Comparison of ENCODE assay signal across 24 mouse cellular contexts in the genomic region with DNA sequence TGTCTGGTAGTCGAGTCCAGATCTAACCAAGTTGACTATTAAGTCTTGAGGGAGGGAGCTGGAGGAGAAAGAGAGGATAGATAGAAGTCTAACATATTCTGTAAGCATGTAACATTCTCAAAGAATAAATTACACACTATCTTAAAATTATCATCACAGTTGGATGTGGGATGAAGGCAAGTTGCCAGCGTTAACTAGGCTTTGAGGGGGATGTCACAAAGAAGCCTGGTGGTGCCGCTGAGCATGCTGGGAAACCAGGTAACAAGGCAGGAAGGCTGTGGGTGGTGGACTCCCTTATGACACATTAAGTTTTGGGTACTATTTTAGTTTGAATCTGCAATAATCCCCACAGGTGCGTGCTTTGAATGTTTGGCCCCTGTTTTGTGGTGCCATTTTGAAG.
A peak's percentile ranks its signal among the peaks of the same experiment; 100 is the strongest.
DNase-seq lines count a peak whose midpoint lies in the region; ATAC-seq and TF ChIP-seq lines count a peak whose summit lies in the region.
"Had no signal": no experiment of that assay in that cellular context is flagged by ENCODE, and none has a peak within 500 bp of the region (broad histone marks: within the 10 kb centered on the region; RNA-seq: fewer than 3 reads in every experiment).

No protein-coding gene starts in this region.

- WGBS in hindbrain, embryonic 10.5 days = 88% methylated on average over 4 of the region's 4 CpGs

- H3K36me3 ChIP-seq in hindbrain, embryonic 10.5 days = no peaks in the 10 kb centered on the region
- H3K36me3 ChIP-seq: embryonic facial prominence, embryonic 13.5 days; forebrain, embryonic 10.5 days; forebrain, embryonic 15.5 days; hindbrain, embryonic 12.5 days; intestine, embryonic 15.5 days; limb, embryonic 13.5 days; lung, embryonic 15.5 days; neural tube, embryonic 12.5 days had no signal

- H3K27ac ChIP-seq in left cerebral cortex, adult 2 months = no peak overlapping the region
- no peak overlapping the region for H3K27ac ChIP-seq in hindbrain, embryonic 10.5 days
- H3K27ac ChIP-seq: embryonic facial prominence, embryonic 13.5 days; forebrain, embryonic 10.5 days; forebrain, embryonic 15.5 days; hindbrain, embryonic 12.5 days; hindbrain, postnatal 0 days; intestine, embryonic 15.5 days; limb, embryonic 13.5 days; lung, embryonic 15.5 days; neural tube, embryonic 12.5 days had no signal

- H3K4me3 ChIP-seq in left cerebral cortex, adult 2 months = no peak overlapping the region
- H3K4me3 ChIP-seq in hindbrain, embryonic 10.5 days = no peak overlapping the region
- H3K4me3 ChIP-seq: embryonic facial prominence, embryonic 13.5 days; forebrain, embryonic 10.5 days; forebrain, embryonic 15.5 days; hindbrain, embryonic 12.5 days; intestine, embryonic 15.5 days; limb, embryonic 13.5 days; lung, embryonic 15.5 days; myocyte; neural tube, embryonic 12.5 days had no signal

- H3K9me3 ChIP-seq in hindbrain, embryonic 10.5 days = no peaks in the 10 kb centered on the region
- H3K9me3 ChIP-seq: embryonic facial prominence, embryonic 13.5 days; forebrain, embryonic 10.5 days; forebrain, embryonic 15.5 days; hindbrain, embryonic 12.5 days; intestine, embryonic 15.5 days; limb, embryonic 13.5 days; lung, embryonic 15.5 days; neural tube, embryonic 12.5 days had no signal

- no peak for TF ChIP-seq CTCF in left cerebral cortex, adult 2 months (IDR thresholded peaks at IDR 0.05)

- intact Hi-C loops in left cerebral cortex, adult 2 months (cut with DNase I) = loop anchor here (2.0 kb wide), 2 partner anchors 31 to 335 kb away; a partner anchor contains a TSS
- intact Hi-C loops in left cerebral cortex, postnatal 4 days (cut with DNase I) = no loop called here

- H3K4me1 ChIP-seq in hindbrain, embryonic 10.5 days (replicated peaks) = no peaks in the 10 kb centered on the region
- H3K4me1 ChIP-seq: embryonic facial prominence, embryonic 13.5 days; forebrain, embryonic 10.5 days; forebrain, embryonic 15.5 days; hindbrain, embryonic 12.5 days; intestine, embryonic 15.5 days; limb, embryonic 13.5 days; lung, embryonic 15.5 days; neural tube, embryonic 12.5 days had no signal

- ATAC-seq in frontal cortex, adult (ENCODE audit: low TSS enrichment) = 0 out of 2 replicates have a peak, but pooled peaks have one; percentile 50
- ATAC-seq: forebrain, embryonic 15.5 days; hindbrain, postnatal 0 days; intestine, embryonic 15.5 days had no signal

- no peak for DNase-seq in frontal cortex, postnatal 10 days (ENCODE audit: low spot score in 2 of 2)
- peak; percentile 21 to 45 for DNase-seq in left cerebral cortex, adult 2 months (ENCODE audit: extremely low spot score in 1 of 2, low spot score in 2 of 2)
- DNase-seq in left cerebral cortex, postnatal 4 days = no peak
- peak; percentile 32 for DNase-seq in right cerebral cortex, postnatal 14 days
- no peak for DNase-seq in hindbrain, embryonic 10.5 days (ENCODE audit: low spot score)
- DNase-seq in lung, postnatal 36 days = no peak
- DNase-seq: adrenal gland, adult 8-10 months; cerebellum, adult 9-10 months; gastrocnemius, postnatal 14 days; heart, postnatal 14 days; kidney, adult 2 months; kidney, postnatal 36 days had no signal

- H3K27me3 ChIP-seq in hindbrain, embryonic 10.5 days (ENCODE audit: insufficient read depth, poor library complexity, severe bottlenecking) = no peaks in the 10 kb centered on the region
- H3K27me3 ChIP-seq: CH12.LX; embryonic facial prominence, embryonic 13.5 days; forebrain, embryonic 15.5 days; hindbrain, embryonic 12.5 days; intestine, embryonic 15.5 days; limb, embryonic 13.5 days; lung, embryonic 15.5 days; neural tube, embryonic 12.5 days had no signal

Comparison
In these comparisons a context has a peak if more than half of its experiments do, and no peak if none do; other contexts are left out.
1. DNase-seq: peak in left cerebral cortex, adult 2 months (2 of 2) and right cerebral cortex, postnatal 14 days (single experiment); none in frontal cortex, postnatal 10 days (0 of 2), left cerebral cortex, postnatal 4 days (single experiment), hindbrain, embryonic 10.5 days (single experiment) and lung, postnatal 36 days (single experiment).